Mouse (Mus musculus) lung, postnatal 0 days (tissue): ENCODE data around the gene Dbndd1.

ENCODE experiments used
- CTCF ChIP-seq: IDR thresholded peaks from 2 replicates; pipeline ENCODE4 v1.5.1; 2016; ENCODE audit warnings: antibody characterized with exemption, mild to moderate bottlenecking
- EP300 ChIP-seq: IDR thresholded peaks from 2 replicates; pipeline ENCODE4 v1.6.1; 2016; ENCODE audit warnings: antibody characterized with exemption, mild to moderate bottlenecking, control low read depth

- no peak for TF ChIP-seq CTCF
- no peak for TF ChIP-seq EP300
Measured at GRCm38 (mm10) chr8:123478456-123479218, 36.6 kb downstream of the Dbndd1 start.
